Mouse (Mus musculus) hindbrain, embryonic 16.5 days (tissue): ENCODE results near the gene Lrfn1. TPM values are rescaled to one million over a fixed set of nuclear protein-coding genes. Genes with fewer than 3 reads are reported as not detected.
"Not testable (repeated sequence)": the region's sequence is repeated elsewhere in the genome, so short reads cannot be mapped to it uniquely, and the experiment has no call there.

Experiments
- ATAC-seq: fragments of 200-750 bp; cut with Nextera tagmentation; 2 replicates; pipeline ENCODE4 v1.8.0; 2017; ENCODE audit warnings: moderate TSS enrichment, moderate library complexity
- H3K27ac ChIP-seq: fragments of 300-500 bp; sonication (generic); 2 replicates; pipeline ENCODE4 v1.5.1; 2014; ENCODE audit warnings: low read depth, mild to moderate bottlenecking, control low read depth, low read length, moderate library complexity
- H3K27me3 ChIP-seq: fragments of 300-500 bp; sonication (generic); replicated peaks from 2 replicates; pipeline ENCODE4 v1.6.1; 2014; ENCODE audit warnings: low read length; ENCODE audit not compliant: control insufficient read depth, insufficient read depth
- H3K36me3 ChIP-seq: fragments of 300-500 bp; sonication (generic); 2 replicates; pipeline ENCODE4 v1.6.1; 2014; ENCODE audit warnings: mild to moderate bottlenecking, low read length, moderate library complexity, mixed read lengths; ENCODE audit not compliant: control insufficient read depth, insufficient read depth
- H3K4me1 ChIP-seq: fragments of 300-500 bp; sonication (generic); 2 replicates; pipeline ENCODE4 v1.6.1; 2014; ENCODE audit warnings: low read depth, low read length; ENCODE audit not compliant: control insufficient read depth, insufficient read depth
- H3K4me2 ChIP-seq: fragments of 300-500 bp; sonication (generic); 2 replicates; pipeline ENCODE4 v1.6.1; 2014; ENCODE audit warnings: mild to moderate bottlenecking, low read length, control low read depth, moderate library complexity
- H3K4me3 ChIP-seq: fragments of 300-500 bp; sonication (generic); 2 replicates; pipeline ENCODE4 v1.5.1; 2014; ENCODE audit warnings: mild to moderate bottlenecking, low read length, control low read depth, moderate library complexity
- H3K9ac ChIP-seq: fragments of 300-500 bp; sonication (generic); 2 replicates; pipeline ENCODE4 v1.6.1; 2014; ENCODE audit warnings: low read depth, mild to moderate bottlenecking, control low read depth, low read length, moderate library complexity
- H3K9me3 ChIP-seq: fragments of 300-500 bp; sonication (generic); 2 replicates; pipeline ENCODE4 v1.6.1; 2014; ENCODE audit warnings: mild to moderate bottlenecking, low read length, moderate library complexity; ENCODE audit not compliant: control insufficient read depth
- WGBS: fragments of 180-500 bp; shearing (Covaris S2); extraction: QIAGEN DNeasy Blood & Tissue Kit; methylation state at CpG from one replicate; pipeline ENCODE4 v1.1.7; 2014; 5-methylcytosine and 5-hydroxymethylcytosine counted together
- polyA plus RNA-seq: library from polyadenylated mRNA; unstranded; fragments of >200 nt; fragmentation: Nextera tagmentation; extraction: Ambion mirVana; gene quantifications from 2 replicates; pipeline ENCODE4 v1.2.1, GENCODE M21; 2015

Lrfn1 gene
- polyA plus RNA-seq, 1 experiment from 2014 or later = 15.1 TPM

DNA sequence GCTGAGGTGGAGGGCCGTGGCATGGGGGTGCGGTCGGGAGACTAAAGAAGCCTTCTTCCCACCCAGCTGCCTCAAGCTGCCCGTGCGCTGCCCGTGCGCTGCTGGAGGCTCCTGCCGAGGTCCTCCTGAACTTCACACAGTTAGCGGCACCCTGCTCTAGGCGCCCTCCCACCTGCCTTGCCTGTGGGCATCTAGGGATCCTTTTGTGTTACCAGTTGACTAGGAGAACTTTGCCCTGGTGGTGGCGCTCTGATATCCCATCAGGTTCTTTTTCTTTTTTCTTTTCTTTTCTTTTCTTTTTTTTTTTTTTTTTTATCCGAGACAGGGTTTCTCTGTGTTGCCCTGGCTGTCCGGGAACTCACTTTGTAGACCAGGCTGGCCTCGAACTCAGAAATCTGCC, 39.1 kb downstream of the Lrfn1 start:
- Histone ChIP-seq H3K4me3 (no peak overlapping the region; the same call in 1 of the 2 replicates), H3K9me3 (no peaks in the 10 kb centered on the region), H3K4me2 (peak overlapping the region; percentile 15), H3K4me1 (peaks cover 5% of the 10 kb centered on the region), H3K27ac (no peak overlapping the region), H3K9ac (no peak overlapping the region), H3K27me3 (peaks cover 3% of the 10 kb centered on the region; the same call in 1 of the 2 replicates), H3K36me3 (no peaks in the 10 kb centered on the region)
- no peak for ATAC-seq
- WGBS = 29% methylated on average over 14 of the region's 14 CpGs

DNA sequence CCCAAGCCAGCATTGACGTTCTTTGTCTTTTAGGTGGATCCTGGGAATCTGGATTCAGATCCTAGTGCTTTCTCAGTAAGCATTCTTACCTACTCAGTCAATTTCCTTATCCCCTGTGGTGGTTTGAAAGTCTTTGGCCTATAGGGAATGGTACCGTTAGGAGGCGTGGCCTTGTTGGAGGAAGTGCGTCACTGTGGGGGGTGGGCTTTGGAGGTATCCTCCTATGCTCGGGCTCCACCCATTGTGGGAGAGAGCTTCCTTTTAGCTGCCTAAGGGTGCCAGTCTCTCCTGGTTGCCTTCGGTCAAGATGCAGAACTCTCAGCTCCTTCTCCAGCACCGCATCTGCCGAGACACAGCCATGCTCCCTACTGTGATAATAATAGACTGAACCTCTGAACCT, 40.5 kb downstream of the Lrfn1 start:
- Histone ChIP-seq H3K27ac (no peak overlapping the region), H3K9ac (no peak overlapping the region), H3K4me2 (no peak overlapping the region), H3K9me3 (no peaks in the 10 kb centered on the region), H3K36me3 (no peaks in the 10 kb centered on the region), H3K4me1 (peaks cover 5% of the 10 kb centered on the region), H3K4me3 (no peak overlapping the region), H3K27me3 (peaks cover 3% of the 10 kb centered on the region; the same call in 1 of the 2 replicates)
- no peak for ATAC-seq
- WGBS = 88% methylated on average over 8 of the region's 8 CpGs

DNA sequence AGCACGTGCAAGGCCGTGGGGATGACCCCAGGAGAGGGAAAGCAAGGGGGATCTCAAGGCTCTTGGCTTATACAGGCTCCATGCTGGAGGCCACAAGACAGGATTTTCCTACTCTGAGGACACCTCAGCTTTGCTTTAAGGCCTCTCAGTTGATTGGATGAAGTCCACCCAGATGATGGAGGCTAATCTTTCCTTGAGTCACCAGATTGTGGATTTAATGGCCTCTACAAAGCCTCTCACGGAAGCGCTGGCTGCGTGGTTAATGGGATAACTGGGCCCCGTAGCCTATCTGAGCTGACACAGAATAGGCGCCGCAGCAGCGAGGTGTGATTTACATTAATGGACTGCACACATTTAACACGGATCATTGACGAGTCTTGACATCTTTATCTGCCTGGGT, 43.6 kb downstream of the Lrfn1 start:
- no peak overlapping the region for H3K4me2 ChIP-seq
- H3K4me3 ChIP-seq = no peak overlapping the region
- no peak for ATAC-seq
- no peaks in the 10 kb centered on the region for H3K36me3 ChIP-seq
- H3K4me1 ChIP-seq = no peaks in the 10 kb centered on the region
- no peaks in the 10 kb centered on the region for H3K9me3 ChIP-seq
- no peaks in the 10 kb centered on the region for H3K27me3 ChIP-seq
- 59% methylated on average over 11 of the region's 11 CpGs for WGBS
- H3K9ac ChIP-seq = no peak overlapping the region
- H3K27ac ChIP-seq = no peak overlapping the region

DNA sequence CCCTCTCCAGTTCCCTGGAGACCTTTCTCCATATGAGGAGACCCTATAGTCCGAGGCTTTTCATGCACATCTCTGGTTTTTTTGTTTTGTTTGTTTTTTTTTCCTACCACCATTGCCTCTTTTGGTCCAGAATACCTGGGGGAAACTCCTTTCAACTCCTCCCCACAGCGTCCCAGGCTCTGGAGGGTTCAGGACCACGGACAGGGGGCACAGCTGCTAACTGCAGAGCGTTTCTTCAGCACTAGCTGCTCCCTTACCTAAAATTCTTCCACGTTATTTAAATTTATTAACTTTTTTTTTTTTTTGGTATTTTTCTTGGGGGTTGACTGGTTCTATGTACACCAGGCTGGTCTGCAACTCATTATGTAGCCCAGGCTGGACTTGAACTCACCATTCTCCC, 53.8 kb downstream of the Lrfn1 start:
- no peak overlapping the region for H3K27ac ChIP-seq
- WGBS = 15% methylated on average over 5 of the region's 5 CpGs
- H3K4me2 ChIP-seq = no peak overlapping the region
- ATAC-seq = no peak
- no peak overlapping the region for H3K4me3 ChIP-seq
- no peak overlapping the region for H3K9ac ChIP-seq
- H3K27me3 ChIP-seq = no peaks in the 10 kb centered on the region
- no peaks in the 10 kb centered on the region for H3K36me3 ChIP-seq
- 0 out of 2 replicates have a peak, but pooled peaks cover 2% of the 10 kb centered on the region for H3K9me3 ChIP-seq
- no peaks in the 10 kb centered on the region for H3K4me1 ChIP-seq

DNA sequence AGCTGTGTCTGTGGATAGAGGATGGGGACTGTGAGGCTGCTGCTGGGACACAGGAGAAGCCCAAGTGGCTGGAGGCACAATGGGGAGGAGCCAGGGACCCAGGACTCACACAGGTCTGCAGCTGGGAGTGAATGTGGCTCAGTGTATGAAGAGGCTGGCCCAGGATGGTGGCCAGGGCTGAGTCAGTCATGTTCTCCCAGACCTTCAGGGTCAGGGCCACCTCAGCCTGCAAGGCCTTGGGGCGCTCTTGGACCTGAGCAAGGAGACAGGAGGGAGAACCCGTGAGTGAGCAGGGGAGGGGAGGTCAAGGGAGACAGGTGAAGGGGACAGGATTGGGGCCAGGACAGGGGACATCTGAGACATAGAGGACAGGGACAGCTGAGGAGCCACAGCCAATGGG, 57.3 kb downstream of the Lrfn1 start:
- not testable (repeated sequence) for H3K4me2 ChIP-seq, ATAC-seq, H3K27ac ChIP-seq, H3K4me3 ChIP-seq, H3K9ac ChIP-seq, H3K36me3 ChIP-seq, H3K27me3 ChIP-seq, H3K9me3 ChIP-seq, H3K4me1 ChIP-seq
- WGBS = no CpG with 5 or more reads among the region's 2 CpGs

DNA sequence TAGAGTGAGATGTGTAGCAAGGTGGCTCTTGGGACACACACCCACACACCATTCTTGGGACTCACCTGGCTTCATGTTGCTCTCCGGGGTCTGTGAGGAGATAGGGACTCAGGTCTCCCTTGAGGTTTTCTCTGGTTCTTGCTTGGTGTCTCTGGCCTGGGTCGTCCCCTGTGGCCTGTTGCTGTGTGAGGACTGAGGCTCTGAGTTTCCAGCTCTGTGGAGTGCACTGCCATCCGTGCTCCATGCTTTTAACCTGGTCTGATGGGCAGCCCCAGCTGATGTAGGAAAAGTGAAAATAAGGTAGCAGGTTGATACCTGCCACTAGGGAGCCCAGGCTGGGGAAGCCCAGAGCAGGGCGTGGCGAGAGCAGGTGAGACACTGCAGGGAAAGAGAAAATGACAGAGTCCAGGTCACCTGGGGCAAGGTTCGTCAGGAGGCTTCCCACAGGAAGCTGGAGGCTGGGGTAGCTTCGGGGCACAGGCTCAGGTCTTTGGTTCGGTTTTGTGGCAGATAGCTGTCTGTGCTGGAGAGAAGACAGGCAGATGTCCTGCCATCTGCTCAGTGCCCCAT, 58.7 kb downstream of the Lrfn1 start, which contains the start of gene Ifnl2:
TSS of gene Ifnl2 (minus strand) at position 51 of the 570 bp plus-strand sequence.
- WGBS = 65% methylated on average over 8 of the region's 8 CpGs
- H3K4me1 ChIP-seq, H3K27ac ChIP-seq, H3K4me2 ChIP-seq, H3K27me3 ChIP-seq, H3K9ac ChIP-seq, H3K9me3 ChIP-seq, ATAC-seq, H3K4me3 ChIP-seq, H3K36me3 ChIP-seq: not testable (repeated sequence)

DNA sequence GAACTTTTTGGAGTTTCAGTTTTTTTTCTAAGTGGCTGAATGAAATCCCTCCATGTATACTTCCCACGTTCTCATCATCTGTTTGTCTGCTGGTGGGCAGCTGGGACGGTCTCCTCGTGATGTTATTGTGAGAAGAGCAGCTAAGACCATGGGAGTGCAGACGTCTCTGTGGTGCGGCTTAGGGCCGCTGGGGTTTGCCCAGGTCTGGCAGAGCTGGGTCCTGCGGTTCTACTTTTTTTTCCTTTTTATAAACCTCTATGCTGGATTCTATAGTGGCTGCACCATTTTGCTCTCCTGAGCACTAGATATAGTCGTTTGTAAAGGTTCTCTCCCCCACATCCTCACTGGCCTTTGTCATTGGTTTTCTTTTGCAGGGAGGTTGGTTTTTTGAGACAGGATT, 59.7 kb downstream of the Lrfn1 start:
- H3K4me1 ChIP-seq = no peaks in the 10 kb centered on the region
- ATAC-seq = no peak
- H3K9ac ChIP-seq = no peak overlapping the region
- H3K4me3 ChIP-seq = no peak overlapping the region
- no peak overlapping the region for H3K4me2 ChIP-seq
- 73% methylated on average over 8 of the region's 8 CpGs for WGBS
- no peaks in the 10 kb centered on the region for H3K36me3 ChIP-seq
- no peaks in the 10 kb centered on the region for H3K9me3 ChIP-seq
- H3K27ac ChIP-seq = no peak overlapping the region
- H3K27me3 ChIP-seq = no peaks in the 10 kb centered on the region

Other genes with a start within 250 kb of the Lrfn1 start
- gene Eid2, start 184.1 kb upstream of the Lrfn1 start, polyA plus RNA-seq = 2.9 and 3.7 TPM in 2 replicates
- 33.5 and 36.3 TPM in 2 replicates for gene Eid2b, start 174.2 kb upstream of the Lrfn1 start, polyA plus RNA-seq
- 1.7 and 3.1 TPM in 2 replicates for gene Selenov, start 160.8 kb upstream of the Lrfn1 start, polyA plus RNA-seq
- gene Dll3, start 149.7 kb upstream of the Lrfn1 start, polyA plus RNA-seq = 18.6 and 19.2 TPM in 2 replicates
- gene Timm50, start 139.9 kb upstream of the Lrfn1 start, polyA plus RNA-seq = 131 and 142 TPM in 2 replicates
- gene Supt5, start 113.2 kb upstream of the Lrfn1 start, polyA plus RNA-seq = 94.9 and 112 TPM in 2 replicates
- gene Rps16, start 101.3 kb upstream of the Lrfn1 start, polyA plus RNA-seq = 430 and 440 TPM in 2 replicates
- gene Plekhg2, start 79.4 kb upstream of the Lrfn1 start, polyA plus RNA-seq = 18.8 and 26.7 TPM in 2 replicates
- 3.9 and 4.0 TPM in 2 replicates for gene Zfp36, start 71.7 kb upstream of the Lrfn1 start, polyA plus RNA-seq
- gene Med29, start 59.3 kb upstream of the Lrfn1 start, polyA plus RNA-seq = 42.7 and 47.2 TPM in 2 replicates
- 89.9 and 102 TPM in 2 replicates for gene Paf1, start 59.0 kb upstream of the Lrfn1 start, polyA plus RNA-seq
- gene Gmfg, start 14.5 kb upstream of the Lrfn1 start, polyA plus RNA-seq = 2.5 and 3.8 TPM in 2 replicates
- not detected in 2 replicates for gene Ifnl2, start 58.5 kb downstream of the Lrfn1 start, polyA plus RNA-seq
- gene Ifnl3, start 70.9 kb downstream of the Lrfn1 start, polyA plus RNA-seq = not detected in 2 replicates
- gene Sycn, start 88.9 kb downstream of the Lrfn1 start, polyA plus RNA-seq = not detected in 2 replicates
- gene Nccrp1, start 95.3 kb downstream of the Lrfn1 start, polyA plus RNA-seq = 0.14 TPM in 1 of 2 replicates, not detected in the other
- 11.1 and 23.4 TPM in 2 replicates for gene Samd4b, start 146.2 kb downstream of the Lrfn1 start, polyA plus RNA-seq
- 18.2 and 21.5 TPM in 2 replicates for gene Pak4, start 146.2 kb downstream of the Lrfn1 start, polyA plus RNA-seq
- gene Acp7, start 179.4 kb downstream of the Lrfn1 start, polyA plus RNA-seq = 0.31 and 0.34 TPM in 2 replicates
- 12.9 and 16.6 TPM in 2 replicates for gene Fbxo27, start 240.9 kb downstream of the Lrfn1 start, polyA plus RNA-seq